Mouse (Mus musculus) lung, postnatal 0 days (tissue): ENCODE measurements around the gene Dmxl2. TPM values are rescaled to one million over a fixed set of nuclear protein-coding genes. Genes with fewer than 3 reads are reported as not detected.

Experiments used
- ATAC-seq: fragments of 200-750 bp; cut with Nextera tagmentation; 2 replicates; pipeline ENCODE4 v1.8.0; 2017; ENCODE audit warnings: moderate library complexity
- DNase-seq: peaks from one replicate; pipeline ENCODE4 v3.0.0-alpha.2; 2016; ENCODE audit warnings: low spot score
- H3K27ac ChIP-seq: fragments of 300-500 bp; sonication (generic); 2 replicates; pipeline ENCODE4 v1.5.1; 2014; ENCODE audit warnings: antibody characterized with exemption, mild to moderate bottlenecking, low read length, mixed read lengths
- H3K27me3 ChIP-seq: fragments of 300-500 bp; sonication (generic); replicated peaks from 2 replicates; pipeline ENCODE4 v1.6.1; 2014; ENCODE audit warnings: low read length, mixed read lengths; ENCODE audit not compliant: insufficient read depth
- H3K36me3 ChIP-seq: fragments of 300-500 bp; sonication (generic); 2 replicates; pipeline ENCODE4 v1.6.1; 2014; ENCODE audit warnings: low read length, mixed read lengths; ENCODE audit not compliant: insufficient read depth
- H3K4me1 ChIP-seq: fragments of 300-500 bp; sonication (generic); 2 replicates; pipeline ENCODE4 v1.6.1; 2014; ENCODE audit warnings: antibody characterized with exemption, low read depth, low read length, mixed read lengths; ENCODE audit not compliant: insufficient read depth
- H3K4me2 ChIP-seq: fragments of 300-500 bp; sonication (generic); replicated peaks from 2 replicates; pipeline ENCODE4 v1.6.1; 2014; ENCODE audit warnings: low read depth, mild to moderate bottlenecking, low read length, moderate library complexity, mixed read lengths
- H3K4me3 ChIP-seq: fragments of 300-500 bp; sonication (generic); 2 replicates; pipeline ENCODE4 v1.5.1; 2014; ENCODE audit warnings: low read depth, low read length
- H3K9ac ChIP-seq: fragments of 300-500 bp; sonication (generic); replicated peaks from 2 replicates; pipeline ENCODE4 v1.6.1; 2014; ENCODE audit warnings: low read depth, mild to moderate bottlenecking
- H3K9me3 ChIP-seq: fragments of 300-500 bp; sonication (generic); 2 replicates; pipeline ENCODE4 v1.6.1; 2016; ENCODE audit warnings: low read length, mixed read lengths
- CTCF ChIP-seq: IDR thresholded peaks from 2 replicates; pipeline ENCODE4 v1.5.1; 2016; ENCODE audit warnings: antibody characterized with exemption, mild to moderate bottlenecking
- EP300 ChIP-seq: IDR thresholded peaks from 2 replicates; pipeline ENCODE4 v1.6.1; 2016; ENCODE audit warnings: antibody characterized with exemption, mild to moderate bottlenecking, control low read depth
- WGBS: fragments of 180-500 bp; shearing (Covaris S2); extraction: QIAGEN DNeasy Blood & Tissue Kit; methylation state at CpG from one replicate; pipeline ENCODE4 v1.1.7; 2014; 5-methylcytosine and 5-hydroxymethylcytosine counted together
- polyA plus RNA-seq: library from polyadenylated mRNA; unstranded; fragments of >200 nt; fragmentation: Nextera tagmentation; extraction: Ambion mirVana; gene quantifications from 2 replicates; pipeline ENCODE4 v1.2.1, GENCODE M21; 2015

Dmxl2 gene
- polyA plus RNA-seq, 1 experiment from 2014 or later, result 4.8 TPM

DNA sequence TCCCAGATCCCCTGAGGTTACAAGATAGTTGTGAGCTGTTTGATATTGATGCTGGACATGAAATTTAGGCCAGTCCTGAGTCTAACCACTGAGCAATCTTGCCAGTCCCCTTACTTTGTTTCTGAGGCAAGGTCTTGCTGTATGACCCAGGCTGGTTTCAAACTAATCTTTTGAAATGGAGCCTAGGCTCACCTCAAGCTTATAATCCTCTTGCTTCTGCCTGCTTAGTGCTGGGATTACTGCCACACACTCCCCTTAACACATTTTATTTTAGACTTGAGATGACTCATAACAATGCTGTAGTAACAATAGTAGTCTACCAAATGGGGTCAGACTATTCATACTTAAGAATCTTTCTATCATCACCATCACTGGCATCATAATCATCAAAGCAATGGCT lies 30.0 kb upstream of the Dmxl2 start:
- no peaks in the 10 kb centered on the region for H3K9me3 ChIP-seq
- H3K4me1 ChIP-seq, result no peaks in the 10 kb centered on the region
- no peak for ATAC-seq
- no peak for DNase-seq
- no peaks in the 10 kb centered on the region for H3K27me3 ChIP-seq
- H3K27ac ChIP-seq, result no peak overlapping the region
- no peak overlapping the region for H3K4me3 ChIP-seq
- H3K36me3 ChIP-seq, result no peaks in the 10 kb centered on the region
- H3K4me2 ChIP-seq, result no peak overlapping the region
- H3K9ac ChIP-seq, result no peak overlapping the region
- TF ChIP-seq CTCF (no peak), EP300 (no peak)

DNA sequence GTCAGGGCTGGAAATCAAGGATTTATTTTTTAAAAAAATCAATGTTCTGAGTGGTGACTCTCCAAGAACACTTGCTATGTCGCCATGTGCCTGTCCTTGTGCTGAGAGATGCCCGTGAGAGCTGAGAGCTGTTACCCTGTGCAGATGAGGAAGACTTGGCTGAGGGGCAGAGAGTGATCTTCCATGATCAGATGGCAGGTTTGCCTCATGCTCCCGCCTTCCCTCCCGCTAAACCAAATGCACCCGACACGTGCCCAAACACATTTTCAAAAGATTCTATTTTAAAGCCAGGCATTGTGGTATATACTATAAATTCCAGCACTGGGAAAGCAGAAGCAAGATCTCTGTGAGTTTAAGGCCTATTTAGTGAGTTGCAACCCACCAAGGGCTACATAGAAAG lies 29.4 kb upstream of the Dmxl2 start:
- H3K4me2 ChIP-seq, result no peak overlapping the region
- WGBS, result 81% methylated on average over 6 of the region's 6 CpGs
- no peaks in the 10 kb centered on the region for H3K9me3 ChIP-seq
- no peaks in the 10 kb centered on the region for H3K36me3 ChIP-seq
- TF ChIP-seq CTCF (no peak), EP300 (no peak)
- ATAC-seq (no peak), DNase-seq (no peak)
- H3K9ac ChIP-seq, result no peak overlapping the region
- no peak overlapping the region for H3K27ac ChIP-seq
- no peak overlapping the region for H3K4me3 ChIP-seq
- no peaks in the 10 kb centered on the region for H3K4me1 ChIP-seq
- no peaks in the 10 kb centered on the region for H3K27me3 ChIP-seq

- Histone ChIP-seq H3K27ac (no peak overlapping the region), H3K4me2 (no peak overlapping the region), H3K36me3 (no peaks in the 10 kb centered on the region), H3K27me3 (no peaks in the 10 kb centered on the region), H3K9me3 (no peaks in the 10 kb centered on the region), H3K4me1 (no peaks in the 10 kb centered on the region), H3K9ac (no peak overlapping the region), H3K4me3 (no peak overlapping the region)
- WGBS, result 68% methylated on average over 2 of the region's 2 CpGs
- ATAC-seq (no peak), DNase-seq (no peak)
- TF ChIP-seq CTCF (no peak), EP300 (no peak)
Measured at GRCm38 (mm10) chr9:54529950-54530349, 28.5 kb upstream of the Dmxl2 start.

GRCm38 (mm10) chr9:54527694-54528093 lies 26.3 kb upstream of the Dmxl2 start:
- no peaks in the 10 kb centered on the region for H3K4me1 ChIP-seq
- H3K27ac ChIP-seq, result no peak overlapping the region
- TF ChIP-seq EP300 (no peak), CTCF (no peak; the same call in 1 of the 2 replicates)
- no peaks in the 10 kb centered on the region for H3K36me3 ChIP-seq
- H3K9me3 ChIP-seq, result no peaks in the 10 kb centered on the region
- 66% methylated on average over 7 of the region's 7 CpGs for whole genome bisulfite sequencing
- H3K4me2 ChIP-seq, result no peak overlapping the region
- H3K4me3 ChIP-seq, result no peak overlapping the region
- DNase-seq, result no peak
- no peaks in the 10 kb centered on the region for H3K27me3 ChIP-seq
- no peak overlapping the region for H3K9ac ChIP-seq
- no peak for ATAC-seq

GRCm38 (mm10) chr9:54520286-54520685 lies 18.9 kb upstream of the Dmxl2 start:
- no peak for ATAC-seq
- no peaks in the 10 kb centered on the region for H3K9me3 ChIP-seq
- no peaks in the 10 kb centered on the region for H3K27me3 ChIP-seq
- 62% methylated on average over 4 of the region's 4 CpGs for WGBS
- no peaks in the 10 kb centered on the region for H3K4me1 ChIP-seq
- TF ChIP-seq EP300, result no peak
- TF ChIP-seq CTCF, result no peak
- H3K4me2 ChIP-seq, result no peak overlapping the region
- H3K4me3 ChIP-seq, result no peak overlapping the region
- H3K9ac ChIP-seq, result no peak overlapping the region
- DNase-seq, result no peak
- H3K36me3 ChIP-seq, result no peaks in the 10 kb centered on the region
- no peak overlapping the region for H3K27ac ChIP-seq

DNA sequence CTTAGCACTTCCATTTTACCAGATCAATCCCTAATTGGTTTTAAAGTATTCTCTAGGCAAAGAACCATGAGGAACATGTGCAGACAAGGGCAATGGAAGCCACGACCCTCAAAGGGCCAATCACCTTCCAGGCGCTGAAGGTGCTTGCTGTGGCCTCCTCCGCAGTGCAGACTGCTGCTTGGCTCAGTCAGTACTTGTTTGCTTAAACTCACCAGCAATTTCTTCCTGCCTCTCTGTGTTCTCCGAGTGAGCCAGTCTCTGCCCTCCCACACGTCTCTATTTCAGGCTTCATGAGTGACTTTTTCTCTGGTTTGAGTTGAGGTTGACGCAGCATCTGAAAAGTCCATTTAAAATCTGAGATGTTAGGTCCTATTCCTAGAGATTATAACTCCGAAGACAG lies 17.5 kb upstream of the Dmxl2 start:
- Histone ChIP-seq H3K4me2 (no peak overlapping the region), H3K27ac (no peak overlapping the region), H3K4me3 (no peak overlapping the region), H3K4me1 (no peaks in the 10 kb centered on the region), H3K27me3 (no peaks in the 10 kb centered on the region), H3K36me3 (no peaks in the 10 kb centered on the region), H3K9ac (no peak overlapping the region), H3K9me3 (no peaks in the 10 kb centered on the region)
- TF ChIP-seq CTCF (no peak), EP300 (no peak)
- ATAC-seq, result no peak
- DNase-seq, result no peak
- WGBS, result 48% methylated on average over 7 of the region's 7 CpGs

GRCm38 (mm10) chr9:54515991-54516390 lies 14.6 kb upstream of the Dmxl2 start:
- TF ChIP-seq EP300 (no peak), CTCF (no peak)
- H3K36me3 ChIP-seq, result no peaks in the 10 kb centered on the region
- no peak for ATAC-seq
- no peak overlapping the region for H3K27ac ChIP-seq
- 75% methylated on average over 2 of the region's 2 CpGs for WGBS
- no peak for DNase-seq
- no peaks in the 10 kb centered on the region for H3K4me1 ChIP-seq
- no peak overlapping the region for H3K9ac ChIP-seq
- no peak overlapping the region for H3K4me2 ChIP-seq
- H3K9me3 ChIP-seq, result no peaks in the 10 kb centered on the region
- no peak overlapping the region for H3K4me3 ChIP-seq
- H3K27me3 ChIP-seq, result no peaks in the 10 kb centered on the region
